Mouse (Mus musculus) ovary, postnatal 10 days (tissue): ENCODE measurements around the gene Gm4301.
"Not testable (repeated sequence)": the region's sequence is repeated elsewhere in the genome, so short reads cannot be mapped to it uniquely, and the experiment has no call there.

Experiments
- DNase-seq: peaks from one replicate; pipeline ENCODE4 v3.0.0; 2022; ENCODE audit warnings: low spot score

Gene Gm4301

GRCm38 (mm10) chr10:100335376-100335775 is at the start of gene Gm4301:
TSS of gene Gm4301 (plus strand) at chr10:100335676.
- not testable (repeated sequence) for DNase-seq

- no peak for DNase-seq
Measured at GRCm38 (mm10) chr10:100296105-100296504, 39.4 kb upstream of the Gm4301 start.

GRCm38 (mm10) chr10:100300106-100300505 is 35.4 kb upstream of the Gm4301 start:
- DNase-seq = not testable (repeated sequence)

GRCm38 (mm10) chr10:100340536-100340935 is 5.1 kb downstream of the Gm4301 start, which contains the start of gene Gm4302:
TSS of gene Gm4302 (plus strand) at chr10:100340836.
- DNase-seq = not testable (repeated sequence)

GRCm38 (mm10) chr10:100345672-100346071 is 10.2 kb downstream of the Gm4301 start, which contains the start of gene Gm4303:
TSS of gene Gm4303 (plus strand) at chr10:100345972.
- not testable (repeated sequence) for DNase-seq

DNA sequence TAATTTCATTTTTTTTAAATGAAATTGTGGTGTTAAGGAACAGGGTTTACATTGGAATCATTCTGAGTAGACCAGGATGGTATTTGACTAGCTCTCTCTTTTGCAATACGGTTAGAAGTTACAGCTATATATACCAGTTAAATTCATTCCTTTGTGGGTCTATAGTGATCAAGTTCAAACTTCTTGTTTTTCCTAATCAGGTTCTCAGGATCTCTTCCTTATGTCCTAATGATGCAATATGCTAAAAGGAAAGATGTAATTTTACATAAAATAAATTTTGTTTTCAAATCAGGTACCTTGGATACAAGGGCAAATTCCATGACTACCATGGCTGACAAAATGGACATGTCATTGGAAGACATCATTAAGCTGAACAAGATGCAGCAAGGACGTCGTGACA is 15.3 kb downstream of the Gm4301 start, which contains the start of gene Gm4305:
Gm4305 (plus strand) TSS at position 301 of the 400 bp plus-strand sequence.
- not testable (repeated sequence) for DNase-seq

DNA sequence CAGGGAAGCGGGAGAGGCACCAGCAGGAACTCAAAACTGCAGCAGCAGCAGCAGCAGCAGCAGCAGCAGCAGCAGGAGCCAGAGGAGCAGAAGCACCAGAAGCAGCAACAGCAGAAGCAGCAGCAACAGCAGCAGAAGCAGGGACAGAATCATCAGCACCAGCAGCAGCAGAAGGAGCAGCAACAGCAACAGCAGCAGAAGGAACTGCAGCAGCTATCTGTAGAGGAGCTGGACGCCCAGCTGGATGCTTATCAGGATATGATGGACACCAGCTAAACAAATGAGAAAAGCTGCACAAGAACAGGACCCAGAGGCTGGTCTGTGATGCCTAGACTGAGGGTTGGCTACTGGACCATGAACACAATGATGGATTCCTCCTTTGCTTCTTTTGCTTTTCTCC is 21.4 kb downstream of the Gm4301 start:
- DNase-seq = peak; percentile 10

DNA sequence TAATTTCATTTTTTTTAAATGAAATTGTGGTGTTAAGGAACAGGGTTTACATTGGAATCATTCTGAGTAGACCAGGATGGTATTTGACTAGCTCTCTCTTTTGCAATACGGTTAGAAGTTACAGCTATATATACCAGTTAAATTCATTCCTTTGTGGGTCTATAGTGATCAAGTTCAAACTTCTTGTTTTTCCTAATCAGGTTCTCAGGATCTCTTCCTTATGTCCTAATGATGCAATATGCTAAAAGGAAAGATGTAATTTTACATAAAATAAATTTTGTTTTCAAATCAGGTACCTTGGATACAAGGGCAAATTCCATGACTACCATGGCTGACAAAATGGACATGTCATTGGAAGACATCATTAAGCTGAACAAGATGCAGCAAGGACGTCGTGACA is 25.6 kb downstream of the Gm4301 start, which contains the start of gene Gm4307:
Gm4307 (plus strand) TSS at position 301 of the 400 bp plus-strand sequence.
- not testable (repeated sequence) for DNase-seq

- DNase-seq = not testable (repeated sequence)
Measured at GRCm38 (mm10) chr10:100382460-100382859, 47.0 kb downstream of the Gm4301 start, which contains the start of gene Gm4312. TSS of gene Gm4312 (minus strand) at chr10:100382560.
